Mouse (Mus musculus) liver, embryonic 14.5 days (tissue): ENCODE data around the gene Tap1.

Source experiments
- CTCF ChIP-seq: IDR thresholded peaks from 2 replicates; pipeline ENCODE4 v1.5.1; 2016; ENCODE audit warnings: antibody characterized with exemption, low read depth, control low read depth
- EP300 ChIP-seq: IDR thresholded peaks from 2 replicates; pipeline ENCODE4 v1.6.1; 2016; ENCODE audit warnings: antibody characterized with exemption, low read depth

GRCm38 (mm10) chr17:34225426-34225825 lies 38.1 kb downstream of the Tap1 start:
- no peak for TF ChIP-seq CTCF
- no peak for TF ChIP-seq EP300
